Mouse (Mus musculus): ENCODE results near the gene Fam81a. TPM values are rescaled to one million over a fixed set of nuclear protein-coding genes. Genes with fewer than 3 reads are reported as not detected.

Gene Fam81a
- polyA plus RNA-seq, 1 experiment, result 0.43 TPM

DNA sequence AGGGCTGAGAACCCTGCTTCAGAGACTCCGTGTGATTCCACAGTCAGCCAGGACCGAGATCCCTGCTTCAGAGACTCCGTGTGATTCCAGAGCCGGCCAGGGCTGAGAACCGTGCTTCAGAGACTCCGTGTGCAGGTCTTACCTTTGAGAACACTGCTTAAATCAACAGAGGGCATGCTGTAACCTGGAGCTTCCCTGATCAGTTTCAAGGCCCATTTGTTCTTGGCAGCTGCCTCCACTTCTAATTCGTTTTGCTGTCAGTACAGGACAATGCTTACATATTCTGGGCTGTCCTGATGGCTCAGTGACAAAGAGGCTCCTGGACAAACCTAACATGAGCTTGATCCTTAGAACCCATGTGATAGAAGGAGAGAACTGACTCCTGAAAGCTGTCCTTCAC is 65.2 kb downstream of the Fam81a start:
- TF ChIP-seq POLR2A (IDR thresholded peaks at IDR 0.05; ENCODE audit: control insufficient read depth, extremely low read depth, insufficient read depth, low read length, poor library complexity) (no peak), CTCF (IDR thresholded peaks at IDR 0.05; ENCODE audit: borderline replicate concordance, control insufficient read depth, extremely low read depth, insufficient read depth, low read length, poor library complexity) (no peak)
- Histone ChIP-seq H3K27ac (ENCODE audit: control insufficient read depth, insufficient read depth, low read length) (no peak overlapping the region), H3K36me3 (ENCODE audit: control insufficient read depth, insufficient read depth, low read length) (no peaks in the 10 kb centered on the region), H3K4me1 (replicated peaks; ENCODE audit: control insufficient read depth, insufficient read depth, low read length) (peaks cover 35% of the 10 kb centered on the region), H3K4me3 (ENCODE audit: control insufficient read depth, insufficient read depth, low read length) (no peak overlapping the region), H3K27me3 (ENCODE audit: control insufficient read depth, insufficient read depth, low read length) (no peaks in the 10 kb centered on the region)
- no peak for DNase-seq
- WGBS, result 97% methylated on average over 7 of the region's 7 CpGs

DNA sequence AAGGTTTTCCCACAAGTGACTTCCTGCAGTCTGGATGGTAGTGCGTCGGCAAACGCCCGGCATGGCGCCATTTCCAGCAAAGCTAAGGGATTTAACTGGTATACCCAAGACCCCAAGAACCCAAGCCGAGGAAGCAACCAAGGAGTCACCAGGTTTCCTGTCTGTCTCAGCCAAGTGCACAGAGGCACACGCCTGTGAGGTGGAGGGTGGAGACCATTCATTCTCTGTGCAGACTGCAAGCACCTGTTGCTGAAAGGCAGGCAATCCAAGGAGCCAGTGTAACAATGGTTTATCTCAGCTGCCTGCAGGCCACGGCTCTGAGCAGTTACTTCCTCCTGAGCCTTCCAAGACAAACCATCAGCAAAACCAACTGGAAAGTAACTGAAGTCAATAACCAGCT is 70.0 kb downstream of the Fam81a start:
- Histone ChIP-seq H3K4me1 (replicated peaks; ENCODE audit: control insufficient read depth, insufficient read depth, low read length) (peaks cover 12% of the 10 kb centered on the region), H3K27me3 (ENCODE audit: control insufficient read depth, insufficient read depth, low read length) (no peaks in the 10 kb centered on the region), H3K27ac (ENCODE audit: control insufficient read depth, insufficient read depth, low read length) (peak overlapping the region; percentile 61; the same call in 1 of the 2 replicates), H3K36me3 (ENCODE audit: control insufficient read depth, insufficient read depth, low read length) (no peaks in the 10 kb centered on the region), H3K4me3 (ENCODE audit: control insufficient read depth, insufficient read depth, low read length) (no peak overlapping the region)
- DNase-seq, result peak; percentile 55
- 58% methylated on average over 8 of the region's 8 CpGs for WGBS
- TF ChIP-seq CTCF (IDR thresholded peaks at IDR 0.05; ENCODE audit: borderline replicate concordance, control insufficient read depth, extremely low read depth, insufficient read depth, low read length, poor library complexity) (no peak), POLR2A (IDR thresholded peaks at IDR 0.05; ENCODE audit: control insufficient read depth, extremely low read depth, insufficient read depth, low read length, poor library complexity) (no peak)

DNA sequence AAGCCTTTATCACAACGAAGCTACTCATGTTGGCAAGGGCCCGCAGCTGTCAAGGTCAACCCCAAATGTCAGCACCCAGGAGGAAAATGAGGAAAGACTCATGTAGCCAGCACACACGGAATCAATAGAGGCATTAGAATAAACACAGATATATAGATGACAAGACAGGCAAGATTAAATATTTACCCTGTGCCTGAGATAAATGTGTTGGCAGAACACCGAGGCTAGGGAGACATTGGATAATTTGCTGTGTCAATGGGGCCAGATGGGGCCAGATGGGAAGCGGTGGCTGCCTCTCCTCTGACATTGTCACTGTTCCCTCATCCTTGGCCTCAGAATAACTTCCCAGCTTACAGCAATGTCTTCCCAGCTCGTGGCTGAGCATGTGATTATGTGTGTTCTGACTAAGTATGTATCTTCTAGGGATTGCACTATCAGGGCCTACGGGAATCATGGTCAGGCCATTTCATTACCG is 72.4 kb downstream of the Fam81a start:
- H3K36me3 ChIP-seq (ENCODE audit: control insufficient read depth, insufficient read depth, low read length), result no peaks in the 10 kb centered on the region
- no peak overlapping the region for H3K27ac ChIP-seq (ENCODE audit: control insufficient read depth, insufficient read depth, low read length)
- peaks cover 12% of the 10 kb centered on the region for H3K4me1 ChIP-seq (replicated peaks; ENCODE audit: control insufficient read depth, insufficient read depth, low read length)
- WGBS, result 93% methylated on average over 8 of the region's 8 CpGs
- H3K27me3 ChIP-seq (ENCODE audit: control insufficient read depth, insufficient read depth, low read length), result no peaks in the 10 kb centered on the region
- DNase-seq, result no peak
- H3K4me3 ChIP-seq (ENCODE audit: control insufficient read depth, insufficient read depth, low read length), result no peak overlapping the region
- TF ChIP-seq CTCF (IDR thresholded peaks at IDR 0.05; ENCODE audit: borderline replicate concordance, control insufficient read depth, extremely low read depth, insufficient read depth, low read length, poor library complexity), result no peak
- no peak for TF ChIP-seq POLR2A (IDR thresholded peaks at IDR 0.05; ENCODE audit: control insufficient read depth, extremely low read depth, insufficient read depth, low read length, poor library complexity)

DNA sequence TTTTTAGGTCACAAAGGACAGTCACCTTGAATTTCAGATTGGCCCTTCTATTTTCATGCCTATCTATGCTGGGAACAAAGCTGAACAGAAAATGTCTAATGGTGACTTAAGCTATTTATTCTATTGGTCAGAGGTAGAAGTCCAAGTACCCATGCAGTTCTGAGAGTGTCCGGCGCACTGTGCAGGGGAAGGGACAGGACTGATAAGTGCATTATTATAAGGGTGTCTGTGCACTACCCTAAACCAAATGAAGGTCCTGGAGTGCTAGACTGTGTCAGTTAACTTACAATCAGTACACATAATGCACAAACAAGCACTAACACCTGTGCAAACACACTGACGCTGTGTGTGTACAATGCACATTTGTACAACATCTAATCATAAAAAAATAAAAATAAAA is 74.9 kb downstream of the Fam81a start:
- DNase-seq, result no peak
- WGBS, result 98% methylated on average over 3 of the region's 3 CpGs
- Histone ChIP-seq H3K27me3 (ENCODE audit: control insufficient read depth, insufficient read depth, low read length) (no peaks in the 10 kb centered on the region), H3K4me3 (ENCODE audit: control insufficient read depth, insufficient read depth, low read length) (no peak overlapping the region), H3K4me1 (replicated peaks; ENCODE audit: control insufficient read depth, insufficient read depth, low read length) (peaks cover 6% of the 10 kb centered on the region), H3K36me3 (ENCODE audit: control insufficient read depth, insufficient read depth, low read length) (no peaks in the 10 kb centered on the region), H3K27ac (ENCODE audit: control insufficient read depth, insufficient read depth, low read length) (no peak overlapping the region)
- TF ChIP-seq POLR2A (IDR thresholded peaks at IDR 0.05; ENCODE audit: control insufficient read depth, extremely low read depth, insufficient read depth, low read length, poor library complexity) (no peak), CTCF (IDR thresholded peaks at IDR 0.05; ENCODE audit: borderline replicate concordance, control insufficient read depth, extremely low read depth, insufficient read depth, low read length, poor library complexity) (no peak)

DNA sequence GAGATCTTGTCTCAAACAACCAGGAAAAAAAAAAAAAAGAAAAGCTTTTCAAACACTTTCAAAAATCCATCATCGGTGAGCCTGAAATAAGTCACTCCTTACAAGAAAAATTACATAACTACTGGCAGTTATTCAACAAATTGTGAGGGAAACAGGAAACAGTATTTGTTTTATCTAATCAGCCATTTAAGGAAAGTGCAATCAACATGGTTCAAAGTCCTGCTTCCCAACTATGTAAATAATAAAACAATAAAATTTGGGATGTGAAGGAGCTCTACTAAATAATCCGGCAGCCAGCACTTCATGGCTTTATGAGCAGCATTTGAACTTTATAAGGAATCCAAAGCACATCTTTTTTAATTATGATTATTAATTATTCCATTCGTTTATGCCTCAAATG is 80.3 kb downstream of the Fam81a start:
- Histone ChIP-seq H3K4me3 (ENCODE audit: control insufficient read depth, insufficient read depth, low read length) (no peak overlapping the region), H3K27me3 (ENCODE audit: control insufficient read depth, insufficient read depth, low read length) (no peaks in the 10 kb centered on the region), H3K4me1 (replicated peaks; ENCODE audit: control insufficient read depth, insufficient read depth, low read length) (no peaks in the 10 kb centered on the region), H3K36me3 (ENCODE audit: control insufficient read depth, insufficient read depth, low read length) (no peaks in the 10 kb centered on the region), H3K27ac (ENCODE audit: control insufficient read depth, insufficient read depth, low read length) (no peak overlapping the region)
- no peak for DNase-seq
- TF ChIP-seq POLR2A (IDR thresholded peaks at IDR 0.05; ENCODE audit: control insufficient read depth, extremely low read depth, insufficient read depth, low read length, poor library complexity) (no peak), CTCF (IDR thresholded peaks at IDR 0.05; ENCODE audit: borderline replicate concordance, control insufficient read depth, extremely low read depth, insufficient read depth, low read length, poor library complexity) (no peak)
- WGBS, result 83% methylated on average over 3 of the region's 3 CpGs

DNA sequence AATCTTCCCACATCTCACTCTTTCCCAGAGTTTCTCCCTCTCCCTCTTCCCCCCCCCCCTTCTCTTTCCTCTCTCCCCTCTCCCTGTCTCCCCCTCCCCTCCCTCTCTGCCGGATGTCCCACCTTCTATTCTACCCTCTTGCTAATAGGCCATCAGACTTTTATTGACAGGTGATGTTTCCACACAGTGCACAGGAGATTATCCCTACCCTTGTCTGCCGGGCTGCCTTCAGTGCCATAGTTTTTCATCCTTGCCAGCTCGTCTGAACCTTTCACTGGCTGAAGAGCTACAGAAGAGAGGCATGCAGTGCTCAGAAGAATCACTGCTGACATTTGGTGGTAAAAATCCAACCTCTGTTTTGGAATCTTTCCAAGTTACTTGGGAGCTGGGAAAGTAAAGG is 88.9 kb downstream of the Fam81a start:
- Histone ChIP-seq H3K27ac (ENCODE audit: control insufficient read depth, insufficient read depth, low read length) (no peak overlapping the region), H3K4me1 (replicated peaks; ENCODE audit: control insufficient read depth, insufficient read depth, low read length) (peaks cover 3% of the 10 kb centered on the region), H3K36me3 (ENCODE audit: control insufficient read depth, insufficient read depth, low read length) (no peaks in the 10 kb centered on the region), H3K4me3 (ENCODE audit: control insufficient read depth, insufficient read depth, low read length) (no peak overlapping the region), H3K27me3 (ENCODE audit: control insufficient read depth, insufficient read depth, low read length) (no peaks in the 10 kb centered on the region)
- no peak for DNase-seq
- WGBS, result 85% methylated on average over 3 of the region's 3 CpGs
- no peak for TF ChIP-seq CTCF (IDR thresholded peaks at IDR 0.05; ENCODE audit: borderline replicate concordance, control insufficient read depth, extremely low read depth, insufficient read depth, low read length, poor library complexity)
- TF ChIP-seq POLR2A (IDR thresholded peaks at IDR 0.05; ENCODE audit: control insufficient read depth, extremely low read depth, insufficient read depth, low read length, poor library complexity), result no peak

DNA sequence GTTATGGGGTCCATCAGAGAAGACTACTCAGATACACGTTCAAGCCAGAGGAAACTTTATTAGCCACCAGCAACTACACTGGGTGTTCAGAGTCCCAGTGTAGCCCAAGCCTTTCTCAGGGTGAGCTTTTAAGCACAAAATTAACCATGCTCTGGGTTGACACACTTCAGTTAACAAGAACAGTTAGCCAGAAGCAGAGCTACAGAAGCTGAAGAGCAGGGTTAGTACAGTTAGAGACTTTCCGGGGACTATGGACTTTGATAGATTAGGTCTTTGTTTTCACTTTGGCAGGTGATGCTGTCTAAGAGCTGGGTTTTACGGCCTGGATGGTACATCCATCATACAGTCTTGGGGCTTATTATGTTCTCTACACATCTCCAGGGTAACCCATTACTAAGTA is 89.6 kb downstream of the Fam81a start:
- 85% methylated on average over 3 of the region's 3 CpGs for WGBS
- DNase-seq, result no peak
- H3K4me1 ChIP-seq (replicated peaks; ENCODE audit: control insufficient read depth, insufficient read depth, low read length), result peaks cover 3% of the 10 kb centered on the region
- H3K36me3 ChIP-seq (ENCODE audit: control insufficient read depth, insufficient read depth, low read length), result no peaks in the 10 kb centered on the region
- TF ChIP-seq POLR2A (IDR thresholded peaks at IDR 0.05; ENCODE audit: control insufficient read depth, extremely low read depth, insufficient read depth, low read length, poor library complexity), result no peak
- TF ChIP-seq CTCF (IDR thresholded peaks at IDR 0.05; ENCODE audit: borderline replicate concordance, control insufficient read depth, extremely low read depth, insufficient read depth, low read length, poor library complexity), result no peak
- H3K27ac ChIP-seq (ENCODE audit: control insufficient read depth, insufficient read depth, low read length), result no peak overlapping the region
- no peak overlapping the region for H3K4me3 ChIP-seq (ENCODE audit: control insufficient read depth, insufficient read depth, low read length)
- no peaks in the 10 kb centered on the region for H3K27me3 ChIP-seq (ENCODE audit: control insufficient read depth, insufficient read depth, low read length)
